Mouse (Mus musculus): ENCODE data around the gene Ankrd17.

Gene Ankrd17

GRCm38 (mm10) chr5:90366121-90367066 is at the start of gene Ankrd17:
Gene Ankrd17 (minus strand): TSS chr5:90366577.
- DNase-seq (ENCODE audit: low read depth, low spot score), result peak; percentile 97

DNA sequence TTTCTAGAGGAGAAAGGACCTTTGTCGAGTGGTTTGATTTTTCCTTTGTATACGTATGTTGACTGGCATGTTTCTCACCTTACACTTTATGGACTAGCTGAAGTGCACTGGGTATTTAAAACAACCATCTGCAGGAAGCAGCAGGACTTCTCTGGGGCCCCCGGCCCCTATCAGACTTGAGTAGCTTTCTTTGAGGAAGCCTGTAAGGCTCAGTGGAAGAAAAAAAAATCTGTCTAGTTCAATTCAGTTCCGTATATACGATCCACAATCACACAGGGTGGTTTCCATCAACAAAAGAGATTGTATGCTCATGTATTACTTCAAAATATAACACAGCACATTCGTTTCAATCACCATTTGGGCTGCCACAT is 48.5 kb upstream of the Ankrd17 start:
- DNase-seq (ENCODE audit: low read depth, low spot score), result no peak

- DNase-seq (ENCODE audit: low read depth, low spot score), result no peak
Measured at GRCm38 (mm10) chr5:90414142-90414924, 48.0 kb upstream of the Ankrd17 start.

DNA sequence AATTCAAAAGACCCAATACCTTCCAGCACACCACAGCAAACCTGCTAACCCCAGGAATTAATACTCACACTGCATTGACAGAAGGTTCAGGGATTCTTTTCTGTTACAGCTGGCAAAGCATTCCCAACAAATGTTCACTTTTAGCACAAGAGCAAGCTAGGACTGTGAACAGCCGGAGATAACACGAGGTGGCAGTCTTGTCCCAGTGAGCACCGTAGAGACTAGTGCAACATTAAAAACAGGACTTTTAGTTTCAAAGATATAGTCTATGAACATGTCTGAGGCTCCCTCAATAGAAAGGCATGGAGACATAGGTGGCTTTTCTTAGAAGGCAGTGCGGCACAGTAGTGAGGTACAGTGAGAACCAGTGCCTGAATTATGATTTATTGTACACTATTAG is 38.8 kb upstream of the Ankrd17 start:
- no peak for DNase-seq (ENCODE audit: low read depth, low spot score)

GRCm38 (mm10) chr5:90396817-90397216 is 30.4 kb upstream of the Ankrd17 start:
- DNase-seq (ENCODE audit: low read depth, low spot score), result no peak

GRCm38 (mm10) chr5:90394322-90394721 is 27.9 kb upstream of the Ankrd17 start:
- peak; percentile 14 for DNase-seq (ENCODE audit: low read depth, low spot score)

DNA sequence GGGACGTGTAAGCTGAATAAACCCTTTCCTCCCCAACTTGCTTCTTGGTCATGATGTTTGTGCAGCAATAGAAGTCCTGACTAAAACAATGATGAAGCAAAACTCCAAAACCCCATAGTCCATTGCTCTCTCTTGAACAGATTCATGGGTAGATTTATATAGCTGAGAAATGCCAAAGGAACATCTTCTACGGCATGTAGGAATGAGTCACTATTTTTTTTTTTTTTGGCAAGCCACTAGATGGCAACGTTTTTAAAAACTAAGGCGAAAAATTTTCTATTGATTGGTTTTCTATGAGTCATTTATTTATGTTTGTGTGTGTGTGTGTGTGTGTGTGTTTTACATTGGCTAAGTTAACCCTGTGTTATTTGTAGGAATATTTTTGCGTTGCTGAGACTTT is 27.4 kb upstream of the Ankrd17 start:
- DNase-seq (ENCODE audit: low read depth, low spot score), result no peak

GRCm38 (mm10) chr5:90383080-90383479 is 16.7 kb upstream of the Ankrd17 start:
- DNase-seq (ENCODE audit: low read depth, low spot score), result peak; percentile 57

- DNase-seq (ENCODE audit: low read depth, low spot score), result no peak
Measured at GRCm38 (mm10) chr5:90381458-90381857, 15.1 kb upstream of the Ankrd17 start.

DNA sequence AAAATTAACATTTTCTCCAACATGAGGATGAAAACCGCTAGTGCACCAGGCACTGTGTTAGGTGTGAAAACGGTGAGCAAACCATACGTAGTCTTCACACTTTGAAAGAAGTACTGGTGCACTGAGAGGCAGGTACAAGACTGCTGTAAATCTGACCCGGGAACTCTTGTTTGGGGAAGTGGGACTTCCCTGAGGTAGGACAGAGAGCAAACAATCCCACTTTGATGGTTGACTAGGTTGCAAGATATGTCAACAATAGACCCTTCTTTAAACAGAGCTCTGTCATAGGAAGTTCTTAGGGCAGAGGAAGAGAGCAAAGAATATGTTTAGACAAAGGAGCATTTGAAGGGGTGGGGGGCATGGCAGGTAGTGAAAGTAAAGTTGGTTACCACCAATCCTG is 7.3 kb upstream of the Ankrd17 start:
- DNase-seq (ENCODE audit: low read depth, low spot score), result no peak

GRCm38 (mm10) chr5:90370401-90370800 is 4.0 kb upstream of the Ankrd17 start:
- DNase-seq (ENCODE audit: low read depth, low spot score), result no peak

DNA sequence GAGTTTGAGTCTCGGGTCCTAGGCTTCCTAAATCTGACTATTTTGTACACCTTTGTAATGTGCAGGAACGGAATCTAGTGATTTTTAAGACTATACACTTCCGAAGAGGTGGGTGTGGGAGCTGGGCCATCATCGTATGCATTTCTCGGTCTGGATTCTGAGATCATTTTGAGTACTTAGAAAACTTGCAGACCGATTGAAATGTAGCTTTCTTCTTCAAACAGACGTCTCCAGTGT is 608 bp upstream of the Ankrd17 start, which contains the start of gene Gm9958:
Gene Gm9958 (plus strand): TSS at position 138 of the 237 bp plus-strand sequence.
- no peak for DNase-seq (ENCODE audit: low read depth, low spot score)

DNA sequence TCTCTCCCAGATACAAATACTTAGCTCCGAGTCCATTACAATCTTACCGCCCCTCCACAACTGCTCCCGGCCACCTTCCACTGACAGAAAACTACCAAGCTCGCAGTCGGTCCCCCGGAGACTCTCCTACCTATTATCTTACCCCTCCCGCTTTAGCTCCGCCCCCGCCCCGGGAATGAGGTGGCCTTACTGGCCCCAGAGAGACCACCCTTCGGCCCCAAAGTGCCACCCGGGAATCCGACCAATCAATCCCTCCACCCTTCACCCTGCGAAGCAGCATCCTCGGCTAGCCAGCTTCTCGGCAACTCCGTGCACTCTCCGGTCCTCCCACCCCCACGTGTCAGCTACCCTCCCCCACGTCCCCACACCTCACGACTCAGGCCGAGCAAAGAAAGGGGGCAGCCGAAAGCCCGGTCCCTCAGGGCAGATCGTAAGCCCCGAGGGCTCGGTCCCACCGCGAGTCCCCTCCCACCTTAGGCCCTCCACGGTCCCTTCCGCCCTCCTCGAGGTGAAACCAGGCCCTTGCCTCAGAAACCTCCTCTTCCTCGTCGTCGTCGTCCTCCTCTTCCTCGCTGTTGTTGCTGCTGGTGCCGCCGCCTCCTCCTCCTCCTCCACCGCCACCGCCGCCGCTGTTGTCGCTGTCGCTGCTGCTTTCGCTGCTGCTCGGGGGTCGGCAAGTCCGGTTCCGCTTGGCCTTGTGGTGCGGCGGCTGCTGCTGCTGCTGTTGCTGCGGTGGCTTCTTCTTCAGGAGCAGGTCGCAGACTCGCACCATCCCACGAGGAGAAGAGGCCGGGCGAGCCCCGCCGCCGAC is 1.0 kb downstream of the Ankrd17 start:
- DNase-seq (ENCODE audit: low read depth, low spot score), result peak; percentile 67

GRCm38 (mm10) chr5:90364526-90364925 is 1.9 kb downstream of the Ankrd17 start:
- DNase-seq (ENCODE audit: low read depth, low spot score), result peak; percentile 82

DNA sequence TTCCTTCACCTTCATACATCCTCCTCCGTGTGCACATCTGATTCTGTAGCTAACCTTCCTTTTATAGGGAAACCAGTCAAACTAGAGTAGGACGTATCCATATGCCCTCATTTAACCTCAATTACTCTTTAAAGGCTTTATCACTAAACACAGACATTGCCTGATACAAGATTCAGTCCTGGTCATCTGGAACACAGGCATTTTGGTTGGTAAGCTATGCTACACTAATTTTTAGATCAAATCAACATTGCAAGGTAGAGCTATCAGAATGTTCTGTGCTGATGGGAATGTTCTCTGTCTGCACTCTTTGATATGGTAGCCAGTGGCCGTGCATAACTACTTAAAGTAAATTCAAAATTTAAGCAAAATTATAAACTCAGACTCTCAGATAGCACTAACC is 10.6 kb downstream of the Ankrd17 start:
- DNase-seq (ENCODE audit: low read depth, low spot score), result no peak

DNA sequence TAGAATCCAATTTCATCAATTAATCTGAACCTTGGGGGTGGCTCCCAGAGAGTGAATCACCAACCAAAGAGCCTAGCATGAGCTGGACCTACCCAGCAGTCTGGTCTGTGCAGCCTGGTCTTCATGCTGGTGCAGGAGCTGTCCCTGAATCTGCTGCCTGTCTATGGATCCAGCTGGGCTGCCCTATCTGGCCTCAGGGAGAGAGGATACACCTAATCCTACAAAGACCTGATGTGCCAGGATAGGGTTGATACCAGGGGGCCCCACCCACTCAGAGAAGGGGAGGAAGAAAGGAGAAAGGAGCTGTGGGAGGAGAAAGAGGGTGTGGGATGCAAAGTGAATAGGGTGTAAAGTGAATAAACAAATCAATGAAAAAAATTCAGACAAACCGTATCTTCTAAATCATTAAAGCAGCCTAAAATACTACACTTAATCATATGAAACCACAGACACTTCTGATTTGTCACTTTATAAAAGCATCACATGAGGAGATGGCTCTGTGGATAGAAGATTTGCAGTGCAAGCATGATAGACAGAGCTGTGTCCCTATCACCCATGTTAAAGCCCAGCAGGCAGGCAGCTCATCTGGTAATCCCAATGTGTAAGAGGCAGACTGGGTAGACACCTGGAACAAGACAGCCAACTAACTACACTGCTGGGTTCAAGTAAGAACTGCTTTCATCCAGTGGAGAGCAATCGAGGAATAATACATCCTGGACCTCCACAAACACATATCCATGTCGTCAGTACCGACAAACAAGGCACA is 12.6 kb downstream of the Ankrd17 start:
- no peak for DNase-seq (ENCODE audit: low read depth, low spot score)

- no peak for DNase-seq (ENCODE audit: low read depth, low spot score)
Measured at GRCm38 (mm10) chr5:90346877-90347276, 19.5 kb downstream of the Ankrd17 start.

DNA sequence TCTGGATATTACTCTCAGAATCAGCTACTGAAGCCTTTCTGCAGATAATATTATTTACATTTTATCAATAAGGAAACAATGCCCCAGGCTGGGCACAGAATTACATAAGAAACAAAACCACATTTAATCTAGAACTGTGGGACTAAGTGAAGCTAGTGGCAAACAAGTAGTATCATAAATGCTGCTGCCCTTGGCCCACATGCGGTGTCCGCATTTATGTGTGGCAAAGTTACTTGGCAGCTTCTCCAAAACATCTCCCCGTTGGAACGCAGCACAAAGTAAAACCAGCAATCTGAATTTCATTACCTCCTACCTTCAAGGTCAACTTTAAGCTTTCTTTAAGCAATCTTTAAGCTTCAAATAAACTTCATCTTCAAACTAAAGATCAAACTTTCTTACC is 25.5 kb downstream of the Ankrd17 start:
- DNase-seq (ENCODE audit: low read depth, low spot score), result no peak

DNA sequence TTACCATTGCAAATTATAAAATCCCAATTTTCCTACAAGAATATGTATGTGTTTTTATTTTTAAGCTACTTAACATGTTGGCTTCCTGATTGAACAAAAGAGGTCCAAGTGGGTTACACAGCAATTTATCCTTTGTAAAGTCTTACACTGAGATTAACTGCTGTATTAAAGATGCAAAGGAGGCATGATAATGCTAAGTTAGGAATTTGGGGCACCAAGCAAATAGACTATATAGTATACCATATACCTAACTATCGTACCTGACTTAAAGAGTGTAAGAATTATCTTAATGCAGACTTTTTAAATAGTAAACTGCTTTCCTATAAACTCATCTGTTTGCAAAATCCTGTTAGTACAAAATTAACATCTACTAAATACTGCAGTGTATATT is 26.4 kb downstream of the Ankrd17 start:
- no peak for DNase-seq (ENCODE audit: low read depth, low spot score)

DNA sequence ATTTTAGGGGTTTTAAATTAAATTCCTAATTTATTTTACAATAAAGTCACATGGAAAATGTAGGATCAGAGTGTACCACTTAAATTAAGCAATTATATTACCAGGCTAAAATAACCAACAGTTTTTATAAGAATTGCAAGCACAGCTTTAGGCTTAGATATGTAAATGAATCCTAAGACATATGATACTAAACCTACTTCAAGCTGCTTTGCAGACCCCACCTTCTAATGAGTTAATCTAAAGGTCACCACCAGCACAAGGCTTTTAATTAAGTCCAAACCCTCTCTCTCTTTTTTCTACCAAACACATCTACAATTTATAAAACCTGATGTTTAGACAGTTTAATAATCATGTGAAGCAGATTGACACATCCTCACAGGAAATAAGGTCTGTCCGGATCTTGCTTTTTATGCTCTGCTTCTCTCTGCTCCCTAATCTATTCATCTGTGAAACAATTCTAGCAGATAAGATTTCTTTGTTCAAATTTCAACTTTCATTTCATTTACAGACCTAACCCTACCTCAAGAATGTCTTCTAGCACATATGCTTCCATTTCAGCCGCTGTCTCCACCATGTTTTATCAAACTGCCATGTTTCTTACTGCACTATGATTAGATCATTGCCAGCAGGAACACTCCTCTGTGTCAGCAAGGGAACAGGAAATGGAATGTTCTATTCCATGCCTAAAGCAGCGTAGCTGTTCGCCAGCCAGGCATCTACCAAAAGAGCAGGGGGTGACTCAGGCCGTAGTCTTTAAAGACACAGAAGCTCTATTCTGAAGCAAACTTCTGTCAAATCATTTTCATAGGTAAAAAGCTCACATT is 27.0 kb downstream of the Ankrd17 start:
- peak; percentile 67 for DNase-seq (ENCODE audit: low read depth, low spot score)
